In the genomic region with DNA sequence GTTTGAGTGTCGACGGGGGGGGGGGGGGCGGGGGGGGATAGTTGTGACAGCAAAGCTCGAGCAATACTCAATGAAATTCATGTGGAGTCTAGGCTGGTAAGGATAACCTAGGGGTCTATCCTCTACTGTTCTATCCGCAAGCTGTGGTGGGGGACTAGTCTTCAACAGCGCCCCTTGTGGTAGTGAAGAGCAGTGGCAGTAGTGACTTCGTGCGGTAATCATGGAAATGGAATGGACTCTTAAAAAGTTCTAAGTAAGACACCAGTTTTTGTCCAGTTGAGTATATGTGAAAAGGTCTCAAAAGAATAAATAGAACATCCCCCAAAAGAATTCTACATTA, we compare ENCODE assay signal across 10 mouse cellular contexts. TPM values are rescaled to one million over a fixed set of nuclear protein-coding genes. Genes with fewer than 3 reads are reported as not detected.
DNase-seq lines count a peak whose midpoint lies in the region; ATAC-seq and TF ChIP-seq lines count a peak whose summit lies in the region.
"Had no signal": no experiment of that assay in that cellular context is flagged by ENCODE, and none has a peak within 500 bp of the region (broad histone marks: within the 10 kb centered on the region; RNA-seq: fewer than 3 reads in every experiment).

No protein-coding gene starts in this region.

- no peak overlapping the region for H3K9ac ChIP-seq in liver, postnatal 0 days (replicated peaks)
- H3K9ac ChIP-seq in liver, embryonic 12.5 days, result no peak overlapping the region
- H3K9ac ChIP-seq in MEL (ENCODE audit: control insufficient read depth, low read depth, low read length, poor library complexity, severe bottlenecking), result no peak overlapping the region
- H3K9ac ChIP-seq in forebrain, embryonic 14.5 days (ENCODE audit: low read length), result no peak overlapping the region
- H3K9ac ChIP-seq in midbrain, embryonic 15.5 days, result no peak overlapping the region

- no peak overlapping the region for H3K27ac ChIP-seq in liver, postnatal 0 days (ENCODE audit: low read depth)
- H3K27ac ChIP-seq in liver, embryonic 12.5 days, result no peak overlapping the region
- no peak overlapping the region for H3K27ac ChIP-seq in MEL (ENCODE audit: control insufficient read depth, low read depth, low read length)
- H3K27ac ChIP-seq in forebrain, embryonic 14.5 days (ENCODE audit: low read depth, low read length), result no peak overlapping the region
- H3K27ac ChIP-seq in midbrain, embryonic 15.5 days, result no peak overlapping the region
- H3K27ac ChIP-seq in limb, embryonic 10.5 days, result no peak overlapping the region

- H3K4me3 ChIP-seq in liver, postnatal 0 days (ENCODE audit: low read depth, low read length), result no peak overlapping the region
- no peak overlapping the region for H3K4me3 ChIP-seq in liver, embryonic 12.5 days
- H3K4me3 ChIP-seq in MEL (ENCODE audit: control insufficient read depth in 1 of 2, insufficient read depth in 1 of 2, low read depth in 2 of 2, low read length in 2 of 2), result no peak overlapping the region
- H3K4me3 ChIP-seq in forebrain, embryonic 14.5 days (ENCODE audit: low read depth, low read length), result no peak overlapping the region
- H3K4me3 ChIP-seq in midbrain, embryonic 15.5 days, result no peak overlapping the region
- no peak overlapping the region for H3K4me3 ChIP-seq in limb, embryonic 10.5 days

- no peaks in the 10 kb centered on the region for H3K9me3 ChIP-seq in liver, postnatal 0 days (ENCODE audit: low read length)
- no peaks in the 10 kb centered on the region for H3K9me3 ChIP-seq in liver, embryonic 12.5 days (replicated peaks)
- H3K9me3 ChIP-seq in MEL (replicated peaks; ENCODE audit: insufficient read depth, low read length), result no peaks in the 10 kb centered on the region
- no peaks in the 10 kb centered on the region for H3K9me3 ChIP-seq in forebrain, embryonic 14.5 days (replicated peaks; ENCODE audit: control insufficient read depth, low read length)
- H3K9me3 ChIP-seq in midbrain, embryonic 15.5 days, result no peaks in the 10 kb centered on the region
- H3K9me3 ChIP-seq in limb, embryonic 10.5 days (replicated peaks), result no peaks in the 10 kb centered on the region

- no peaks in the 10 kb centered on the region for H3K4me1 ChIP-seq in liver, postnatal 0 days (ENCODE audit: insufficient read depth)
- H3K4me1 ChIP-seq in liver, embryonic 12.5 days, result no peaks in the 10 kb centered on the region
- H3K4me1 ChIP-seq in MEL (ENCODE audit: control insufficient read depth in 1 of 2, insufficient read depth in 2 of 2, low read length in 2 of 2), result peaks cover 0 to 4% of the 10 kb centered on the region in 2 experiments; a peak in 1 of 4 replicates
- H3K4me1 ChIP-seq in forebrain, embryonic 14.5 days (ENCODE audit: control insufficient read depth, insufficient read depth, low read length), result peaks cover 15% of the 10 kb centered on the region
- peaks cover 12% of the 10 kb centered on the region; the same call in 1 of the 2 replicates for H3K4me1 ChIP-seq in midbrain, embryonic 15.5 days
- H3K4me1 ChIP-seq in limb, embryonic 10.5 days, result peaks cover 10% of the 10 kb centered on the region

- no peak for TF ChIP-seq RAD21 in MEL (IDR thresholded peaks at IDR 0.05; ENCODE audit: low read depth, low read length)

- TF ChIP-seq EP300 in liver, postnatal 0 days (IDR thresholded peaks at IDR 0.05; ENCODE audit: low read depth), result no peak
- TF ChIP-seq EP300 in MEL (IDR thresholded peaks at IDR 0.05; ENCODE audit: low read depth in 1 of 2, low read length in 2 of 2), result no peak

- no peaks in the 10 kb centered on the region for H3K36me3 ChIP-seq in liver, postnatal 0 days (replicated peaks; ENCODE audit: insufficient read depth, low read length)
- H3K36me3 ChIP-seq in liver, embryonic 12.5 days, result no peaks in the 10 kb centered on the region
- no peaks in the 10 kb centered on the region for H3K36me3 ChIP-seq in MEL (ENCODE audit: control insufficient read depth in 1 of 2, insufficient read depth in 2 of 2, low read length in 2 of 2)
- no peaks in the 10 kb centered on the region for H3K36me3 ChIP-seq in forebrain, embryonic 14.5 days (ENCODE audit: control insufficient read depth, insufficient read depth, low read length)
- H3K36me3 ChIP-seq in midbrain, embryonic 15.5 days (replicated peaks), result no peaks in the 10 kb centered on the region
- no peaks in the 10 kb centered on the region for H3K36me3 ChIP-seq in limb, embryonic 10.5 days

- H3K4me2 ChIP-seq in liver, postnatal 0 days (ENCODE audit: low read depth, low read length), result no peak overlapping the region
- H3K4me2 ChIP-seq in liver, embryonic 12.5 days, result no peak overlapping the region
- H3K4me2 ChIP-seq in forebrain, embryonic 14.5 days (ENCODE audit: low read length), result peak overlapping the region; percentile 28
- H3K4me2 ChIP-seq in midbrain, embryonic 15.5 days, result peak overlapping the region; percentile 18; the same call in 1 of the 2 replicates

- TF ChIP-seq POLR2A in MEL (IDR thresholded peaks at IDR 0.05; ENCODE audit: control insufficient read depth in 1 of 2, insufficient read depth in 1 of 2, low read depth in 1 of 2, low read length in 2 of 2, poor library complexity in 1 of 2), result no peak

- no peaks in the 10 kb centered on the region for H3K79me2 ChIP-seq in MEL (ENCODE audit: control insufficient read depth, insufficient read depth, low read length, poor library complexity)

- H3K27me3 ChIP-seq in liver, postnatal 0 days (ENCODE audit: insufficient read depth, low read length), result 0 out of 2 replicates have a peak, but pooled peaks cover 2% of the 10 kb centered on the region
- H3K27me3 ChIP-seq in liver, embryonic 12.5 days (replicated peaks), result peaks cover 31% of the 10 kb centered on the region; the same call in 1 of the 2 replicates
- no peaks in the 10 kb centered on the region; a peak in 1 of 4 replicates for H3K27me3 ChIP-seq in MEL (ENCODE audit: control insufficient read depth in 1 of 2, insufficient read depth in 2 of 2, low read length in 2 of 2)
- no peaks in the 10 kb centered on the region for H3K27me3 ChIP-seq in forebrain, embryonic 14.5 days (replicated peaks; ENCODE audit: control insufficient read depth, insufficient read depth, low read length)
- no peaks in the 10 kb centered on the region for H3K27me3 ChIP-seq in midbrain, embryonic 15.5 days (replicated peaks)
- H3K27me3 ChIP-seq in limb, embryonic 10.5 days (ENCODE audit: low read depth, poor library complexity, severe bottlenecking), result peaks cover 14% of the 10 kb centered on the region

- TF ChIP-seq CTCF in liver, postnatal 0 days (IDR thresholded peaks at IDR 0.05; ENCODE audit: low read depth), result peak; percentile 59
- peak; percentile 26 to 50 (median 41); a peak in 5 of 6 replicates for TF ChIP-seq CTCF in MEL (IDR thresholded peaks at IDR 0.05 in 2 of 3, conservative IDR thresholded peaks at IDR 0.05 in 1 of 3; ENCODE audit: control insufficient read depth in 1 of 3, insufficient read depth in 1 of 3, low read depth in 2 of 3, low read length in 3 of 3, poor library complexity in 1 of 3, severe bottlenecking in 1 of 3)

- ATAC-seq in liver, postnatal 0 days, result no peak
- ATAC-seq in liver, embryonic 12.5 days, result no peak
- peak; percentile 25; the same call in 1 of the 2 replicates for ATAC-seq in forebrain, embryonic 14.5 days
- no peak for ATAC-seq in midbrain, embryonic 15.5 days (replicated peaks)
- no peak for ATAC-seq in megakaryocyte, adult 5-6 weeks (ENCODE audit: poor library complexity, severe bottlenecking)

- no peak for DNase-seq in liver, postnatal 0 days
- DNase-seq in MEL (ENCODE audit: low read depth, low spot score), result peak; percentile 13
- peak; percentile 41 for DNase-seq in forebrain, embryonic 14.5 days (ENCODE audit: low spot score)
- DNase-seq in limb, embryonic 10.5 days (ENCODE audit: low spot score), result no peak
- DNase-seq in kidney, postnatal 4 days, result no peak
- DNase-seq: heart, adult 18-20 months; right cerebral cortex, postnatal 25 days had no signal

- 23% methylated on average over 8 of the region's 8 CpGs for WGBS in liver, postnatal 0 days (ENCODE audit: insufficient replicate concordance)
- WGBS in liver, embryonic 12.5 days (ENCODE audit: insufficient replicate concordance), result 23% methylated on average over 8 of the region's 8 CpGs
- 18% methylated on average over 8 of the region's 8 CpGs for WGBS in forebrain, embryonic 14.5 days
- 18% methylated on average over 8 of the region's 8 CpGs for WGBS in midbrain, embryonic 15.5 days
- WGBS in limb, embryonic 10.5 days, result 32% methylated on average over 8 of the region's 8 CpGs

TF ChIP-seq in MEL, 35 proteins besides CTCF, POLR2A, EP300 and RAD21:
- TF ChIP-seq BHLHE40 (IDR thresholded peaks at IDR 0.05; ENCODE audit: borderline replicate concordance, low read depth, low read length) (no peak), E2F4 (IDR thresholded peaks at IDR 0.05; ENCODE audit: borderline replicate concordance, low read depth, low read length) (no peak)

RNA-seq across cellular contexts. Expression of gene Lrig1, which starts 51.1 kb away (rescaled TPM):
- polyA plus RNA-seq in liver, postnatal 0 days (2015; fragmentation: Nextera tagmentation; extraction: Ambion mirVana), result 2.5 and 2.9 TPM in 2 replicates
- polyA plus RNA-seq in liver, embryonic 12.5 days (2016; fragmentation: Nextera tagmentation; extraction: Ambion mirVana), result 2.4 and 2.8 TPM in 2 replicates
- 0.52 and 0.58 TPM in 2 replicates for total RNA-seq in MEL (2012; rRNA removed)
- under 1 TPM in 1 of 2 experiments, not detected in 1; 0.75 TPM for polyA plus RNA-seq in MEL (2012; ENCODE audit: insufficient read depth in 1 of 2, insufficient read length in 2 of 2, low read depth in 1 of 2, low replicate concordance in 2 of 2, missing spikeins in 1 of 2)
- polyA plus RNA-seq in forebrain, embryonic 14.5 days (2014; fragmentation: Nextera tagmentation; extraction: Ambion mirVana), result 8.5 and 9.5 TPM in 2 replicates
- 16.0 and 18.7 TPM in 2 replicates for polyA plus RNA-seq in midbrain, embryonic 15.5 days (2015; fragmentation: Nextera tagmentation; extraction: Ambion mirVana)
- 13.7 and 15.7 TPM in 2 replicates for polyA plus RNA-seq in limb, embryonic 10.5 days (2016; fragmentation: Nextera tagmentation; extraction: Ambion mirVana)
- 0.50 TPM in 1 of 2 replicates, not detected in the other for total RNA-seq in megakaryocyte, adult 5-6 weeks (2015)
- total RNA-seq in megakaryocyte, adult 5-6 weeks (2017), result 0.04 TPM in 2 replicates

Comparison
In these comparisons a context has a peak if more than half of its experiments do, and no peak if none do; other contexts are left out.
1. DNase-seq: peak in MEL (single experiment) and forebrain, embryonic 14.5 days (single experiment); none in liver, postnatal 0 days (single experiment), limb, embryonic 10.5 days (single experiment) and kidney, postnatal 4 days (0 of 2).
2. H3K4me2 ChIP-seq: peak in forebrain, embryonic 14.5 days (single experiment) and midbrain, embryonic 15.5 days (single experiment); none in liver, postnatal 0 days (single experiment) and liver, embryonic 12.5 days (single experiment).